Mouse (Mus musculus) kidney, postnatal 25 days (tissue): ENCODE data around the gene Tmem200c.

ENCODE experiments used
- DNase-seq, 2 experiments: peaks; one replicate each; pipeline ENCODE4 v3.0.0; 2021; ENCODE audit warnings: mixed read lengths in 2 of 2

Tmem200c gene

DNA sequence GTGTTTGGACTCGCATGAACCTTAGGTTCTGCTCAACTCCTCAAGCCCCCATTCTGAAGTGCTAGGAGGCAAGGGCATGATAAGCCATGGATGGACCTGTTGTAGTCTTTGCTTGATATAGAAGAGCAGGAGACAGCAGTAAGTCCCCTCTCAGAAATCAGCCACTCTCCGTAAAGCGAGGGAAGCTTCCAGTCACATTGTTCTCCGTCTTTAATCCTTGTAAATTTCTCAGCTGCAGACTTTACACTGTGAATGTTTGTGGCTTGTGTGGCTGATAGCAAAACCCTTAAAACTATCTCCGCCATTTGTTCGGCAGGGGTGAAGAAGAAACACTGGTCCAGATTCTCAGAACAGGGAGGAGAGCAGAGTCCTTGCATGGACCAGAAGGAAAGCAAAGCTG, at the start of gene Tmem200c:
TSS of gene Tmem200c (plus strand) at position 301 of the 400 bp plus-strand sequence.
- DNase-seq = no peak

- no peak for DNase-seq
Observed at GRCm38 (mm10) chr17:68793741-68794140, 32.7 kb upstream of the Tmem200c start.

- no peak for DNase-seq
Observed at GRCm38 (mm10) chr17:68836655-68837012, 10.2 kb downstream of the Tmem200c start.

DNA sequence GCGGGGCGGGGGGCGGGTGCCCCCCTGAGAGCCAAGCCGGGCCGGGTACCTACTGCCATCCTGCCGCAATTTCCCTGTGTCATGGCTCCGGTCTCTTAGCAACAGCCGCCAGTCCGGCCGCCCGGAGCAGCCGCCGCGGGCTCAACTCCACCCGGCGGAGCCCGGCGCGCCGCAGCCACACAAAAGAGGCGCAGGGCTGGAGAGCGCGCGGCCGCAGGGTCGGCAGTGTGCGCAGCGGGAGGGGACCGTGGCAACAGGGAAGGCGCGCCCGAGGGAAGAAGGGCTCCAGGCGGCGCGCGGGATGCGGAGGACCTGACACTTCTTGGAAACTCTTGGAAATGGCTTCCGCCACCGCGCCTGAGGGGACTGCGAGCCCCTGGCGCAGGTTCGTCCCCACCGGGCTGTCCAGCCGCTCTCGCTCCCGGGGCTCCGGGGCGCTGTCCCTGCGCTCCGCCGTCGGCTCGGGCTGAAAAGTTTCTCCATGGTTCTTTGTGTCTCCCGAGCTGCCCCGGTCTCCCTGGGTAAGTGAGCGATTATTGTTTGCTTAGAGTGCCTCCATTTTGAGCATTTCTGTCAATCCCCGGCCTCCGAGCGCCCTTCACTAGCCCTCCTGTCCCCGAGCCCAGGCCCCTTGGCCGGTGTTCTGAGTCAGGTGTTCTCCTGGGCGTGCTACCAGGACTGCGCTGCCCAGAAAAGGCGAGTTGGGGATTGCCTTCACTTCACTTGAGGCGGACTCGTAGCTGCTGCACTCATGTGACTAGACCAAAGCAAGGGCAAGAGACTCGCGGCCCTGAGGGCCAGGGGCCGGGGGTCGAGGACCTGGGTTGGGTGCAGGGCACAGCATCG, 10.8 kb downstream of the Tmem200c start:
- DNase-seq = no peak

DNA sequence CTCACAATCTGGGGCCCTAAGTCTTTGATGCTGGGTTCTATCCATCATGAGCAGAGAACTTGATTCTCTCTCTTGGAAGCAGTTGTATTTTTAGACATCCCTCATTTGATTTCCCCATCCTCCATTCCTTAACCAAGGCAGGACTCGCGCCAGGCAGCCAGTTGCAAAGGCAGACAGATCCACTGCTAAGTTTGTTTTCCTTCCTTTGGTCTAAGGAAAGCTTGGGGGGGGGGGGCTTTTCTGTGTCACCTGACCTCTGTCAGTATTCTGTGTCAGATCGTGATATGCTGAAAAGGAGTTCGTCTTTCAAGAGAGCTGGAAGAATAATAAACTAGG, 11.4 kb downstream of the Tmem200c start:
- no peak for DNase-seq

DNA sequence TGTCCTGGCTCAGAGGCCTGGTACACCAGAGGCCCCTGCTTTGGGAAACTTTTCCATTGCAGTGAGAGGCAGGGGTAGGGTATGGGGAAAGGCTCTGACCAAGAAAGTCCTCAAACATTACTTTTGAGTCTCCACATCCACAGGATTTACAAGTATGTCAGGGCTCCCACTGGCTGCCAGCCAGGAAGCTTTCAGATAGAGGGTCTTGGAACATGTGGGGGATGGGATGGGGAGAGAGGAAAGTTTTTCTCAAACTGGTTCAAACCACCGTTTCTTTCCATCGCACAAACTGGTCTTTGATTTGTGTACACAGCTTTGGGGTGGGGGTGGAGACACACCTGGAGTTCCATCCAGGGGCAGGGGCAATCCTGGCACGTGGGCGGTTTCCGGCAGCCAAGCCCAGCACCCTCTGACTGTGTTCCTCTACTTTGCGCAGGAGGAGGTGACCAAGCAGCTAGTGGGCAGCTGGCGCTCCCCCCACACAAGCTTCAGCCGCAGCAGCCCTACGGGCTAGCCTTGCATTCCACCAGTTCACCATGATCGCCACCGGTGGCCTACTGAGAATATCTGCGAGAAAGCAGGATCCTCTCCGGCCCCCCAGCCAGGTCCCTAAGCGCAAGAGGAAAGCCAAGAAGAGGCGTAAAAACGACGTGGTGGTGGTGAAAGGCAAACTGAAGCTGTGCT, 13.6 kb downstream of the Tmem200c start:
- no peak for DNase-seq

- DNase-seq = no peak
Observed at GRCm38 (mm10) chr17:68840572-68840939, 14.1 kb downstream of the Tmem200c start.

GRCm38 (mm10) chr17:68841097-68841891, 14.9 kb downstream of the Tmem200c start:
- DNase-seq = peak; percentile 64

GRCm38 (mm10) chr17:68841892-68842252, 15.4 kb downstream of the Tmem200c start:
- no peak for DNase-seq

DNA sequence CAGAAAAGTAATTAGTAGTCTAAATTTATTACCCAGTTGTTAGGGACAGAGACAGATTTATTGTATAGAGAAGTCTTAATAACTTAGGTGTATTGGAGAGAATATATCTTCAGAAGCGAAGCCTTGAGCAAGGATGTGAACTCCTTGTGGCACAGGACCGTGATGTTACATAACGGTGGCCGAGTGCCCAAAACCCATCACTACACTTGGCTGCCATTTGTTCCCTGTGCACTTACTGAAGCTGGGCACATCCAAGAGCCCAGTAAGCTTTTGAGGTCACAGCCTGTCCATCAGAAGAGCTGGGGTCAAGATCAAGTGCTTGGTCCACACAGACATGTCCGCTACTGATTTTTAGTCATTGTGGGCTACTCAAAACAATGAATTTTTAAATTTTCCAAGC, 19.5 kb downstream of the Tmem200c start:
- no peak for DNase-seq

- no peak for DNase-seq
Observed at GRCm38 (mm10) chr17:68848739-68849138, 22.3 kb downstream of the Tmem200c start.

GRCm38 (mm10) chr17:68852171-68852966, 25.9 kb downstream of the Tmem200c start:
- no peak for DNase-seq

GRCm38 (mm10) chr17:68864175-68864574, 37.8 kb downstream of the Tmem200c start:
- no peak for DNase-seq

GRCm38 (mm10) chr17:68868439-68868838, 42.0 kb downstream of the Tmem200c start:
- peak in 1 of 2 experiments; percentile 22 for DNase-seq

DNA sequence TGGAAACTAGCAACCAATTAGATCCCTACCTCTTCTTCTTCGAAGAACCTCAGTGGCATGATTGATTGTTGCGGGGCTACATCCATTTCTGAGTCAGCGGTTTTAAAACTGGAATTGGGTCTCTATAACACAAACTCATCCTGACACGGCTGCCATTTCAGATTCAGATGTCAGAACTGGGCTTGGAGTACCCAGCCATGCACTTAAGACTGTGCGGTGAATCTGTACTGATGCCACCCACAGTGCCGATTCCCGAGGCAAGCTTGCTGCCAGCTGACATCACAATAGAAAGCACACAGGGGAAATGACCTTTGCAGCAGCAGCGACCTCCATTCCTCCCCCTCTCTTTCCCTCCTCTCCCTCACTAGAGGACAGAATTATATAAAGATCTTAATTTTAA, 47.6 kb downstream of the Tmem200c start:
- DNase-seq = no peak

DNA sequence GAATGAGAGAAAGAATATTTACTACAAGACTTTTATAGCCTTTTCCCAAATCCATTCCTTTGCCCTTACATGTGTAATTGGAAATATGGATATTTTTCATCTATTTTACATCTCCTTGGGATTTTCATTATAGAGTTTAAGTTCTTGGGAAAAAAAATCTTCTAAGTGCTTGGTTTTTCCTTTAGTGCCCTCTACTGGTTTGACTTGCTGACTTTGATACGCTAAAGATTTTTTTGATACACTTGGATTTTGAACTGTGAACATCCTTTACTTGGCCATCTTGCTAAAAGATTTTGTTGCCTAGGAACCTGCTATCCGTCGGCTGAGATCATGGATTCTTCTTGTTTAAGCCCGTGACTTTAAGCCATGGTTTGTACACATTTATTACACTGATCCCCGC, 48.8 kb downstream of the Tmem200c start:
- no peak for DNase-seq

GRCm38 (mm10) chr17:68875917-68876495, 49.6 kb downstream of the Tmem200c start:
- DNase-seq = no peak

DNA sequence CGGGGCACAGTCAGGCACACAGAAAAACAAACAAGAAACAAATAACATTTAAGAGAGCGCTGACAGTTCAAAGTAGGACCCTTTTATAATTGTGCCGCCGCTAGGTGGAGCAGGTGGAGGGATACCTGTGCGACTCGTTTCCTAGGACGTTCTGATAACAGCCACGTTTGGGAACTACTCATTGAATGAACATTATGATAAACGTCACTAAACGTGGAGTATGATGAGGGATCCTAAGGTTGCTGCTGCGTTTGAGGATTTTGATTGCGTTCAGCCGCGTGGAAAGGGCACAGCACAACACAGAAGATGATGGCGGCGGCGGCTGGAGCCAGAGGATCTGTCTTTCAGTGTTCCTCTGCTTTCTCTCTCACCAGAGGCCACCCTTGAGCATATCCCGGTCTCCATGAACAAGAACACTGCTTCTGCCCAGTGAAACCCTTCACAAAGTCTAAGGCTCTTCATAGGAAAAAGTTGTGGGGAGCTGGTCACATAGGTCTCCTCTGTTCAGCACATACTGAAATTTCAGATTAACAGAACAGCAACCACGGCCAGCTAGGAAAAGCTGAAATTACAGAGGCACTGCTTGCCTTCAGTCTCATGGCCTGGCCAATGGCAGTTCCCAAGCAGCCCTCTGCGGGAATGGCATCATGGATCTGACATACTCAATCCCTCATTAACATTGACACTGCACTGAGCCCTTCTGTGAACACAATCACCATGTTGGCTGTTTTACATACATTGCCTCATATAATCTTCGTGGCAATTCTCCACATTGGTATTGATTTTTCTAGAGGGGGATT, 55.5 kb downstream of the Tmem200c start:
- peak; percentile 40 to 74 for DNase-seq

DNA sequence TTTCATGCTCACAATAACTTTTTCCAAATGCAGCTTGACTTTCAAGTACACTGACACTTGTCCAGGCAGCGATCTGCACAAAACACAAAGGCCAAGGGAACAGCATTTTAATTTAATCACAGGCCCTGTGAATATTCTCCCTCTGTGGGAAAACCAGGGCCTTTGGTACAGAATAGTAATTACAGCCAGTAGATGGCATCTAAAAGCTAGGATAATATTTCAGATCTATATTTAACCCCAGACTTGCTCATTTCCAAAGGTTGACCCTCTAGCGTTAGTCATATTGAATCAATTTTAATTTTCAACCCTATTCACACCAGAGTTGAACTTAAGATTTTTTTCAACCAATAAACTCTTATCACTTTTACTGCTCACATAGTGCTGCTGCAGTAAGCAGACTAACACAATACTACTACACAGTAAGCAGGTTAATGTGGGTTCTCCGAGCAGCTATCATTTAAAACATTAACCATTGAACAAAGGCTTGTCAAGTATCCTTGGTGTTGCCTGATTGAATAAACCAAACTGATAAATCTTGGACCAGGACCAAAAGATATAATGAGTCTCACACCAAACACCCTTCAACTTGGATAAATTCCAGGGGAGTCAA, 57.2 kb downstream of the Tmem200c start:
- no peak for DNase-seq

DNA sequence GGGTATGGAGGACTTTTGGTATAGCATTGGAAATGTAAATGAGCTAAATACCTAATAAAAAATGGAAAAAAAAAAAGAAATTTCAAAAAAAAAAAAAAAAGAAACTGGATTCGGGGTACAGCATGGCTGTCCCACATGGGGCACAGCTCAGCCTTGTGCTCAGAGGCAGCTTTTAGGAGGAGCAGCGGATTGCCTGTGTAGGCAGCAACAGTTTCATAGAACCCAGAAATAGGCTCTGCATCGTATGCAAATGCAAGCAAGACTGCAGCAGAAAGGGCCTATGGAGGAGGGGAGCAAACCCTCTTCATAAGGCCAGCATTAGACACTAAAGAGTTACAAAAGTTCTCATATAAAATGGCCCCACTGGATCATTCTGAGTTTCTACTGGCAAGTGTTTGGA, 64.2 kb downstream of the Tmem200c start:
- DNase-seq = no peak
